Mouse (Mus musculus) liver, postnatal 0 days (tissue): ENCODE data around the gene Utrn. TPM values are rescaled to one million over a fixed set of nuclear protein-coding genes. Genes with fewer than 3 reads are reported as not detected.
A peak's percentile ranks its signal among the peaks of the same experiment; 100 is the strongest.

Source experiments
- ATAC-seq: fragments of 200-750 bp; cut with Nextera tagmentation; 2 replicates; pipeline ENCODE4 v1.8.0; 2017; ENCODE audit warnings: mild to moderate bottlenecking, moderate library complexity
- DNase-seq: peaks from one replicate; pipeline ENCODE4 v3.0.0-alpha.2; 2016
- H3K27ac ChIP-seq: fragments of 300-500 bp; sonication (generic); 2 replicates; pipeline ENCODE4 v1.5.1; 2014; ENCODE audit warnings: antibody characterized with exemption, moderate library complexity, mild to moderate bottlenecking, low read depth
- H3K27me3 ChIP-seq: fragments of 300-500 bp; sonication (generic); 2 replicates; pipeline ENCODE4 v1.6.1; 2014; ENCODE audit warnings: low read length, control low read depth, mixed read lengths; ENCODE audit not compliant: insufficient read depth
- H3K36me3 ChIP-seq: fragments of 300-500 bp; sonication (generic); replicated peaks from 2 replicates; pipeline ENCODE4 v1.6.1; 2014; ENCODE audit warnings: mild to moderate bottlenecking, control low read depth, low read length, moderate library complexity, mixed read lengths; ENCODE audit not compliant: insufficient read depth
- H3K4me1 ChIP-seq: fragments of 300-500 bp; sonication (generic); 2 replicates; pipeline ENCODE4 v1.6.1; 2014; ENCODE audit warnings: antibody characterized with exemption, mild to moderate bottlenecking, control low read depth; ENCODE audit not compliant: insufficient read depth
- H3K4me2 ChIP-seq: fragments of 300-500 bp; sonication (generic); 2 replicates; pipeline ENCODE4 v1.6.1; 2014; ENCODE audit warnings: low read depth, mild to moderate bottlenecking, low read length, moderate library complexity, mixed read lengths
- H3K4me3 ChIP-seq: fragments of 300-500 bp; sonication (generic); 2 replicates; pipeline ENCODE4 v1.5.1; 2014; ENCODE audit warnings: low read depth, low read length
- H3K9ac ChIP-seq: fragments of 300-500 bp; sonication (generic); replicated peaks from 2 replicates; pipeline ENCODE4 v1.6.1; 2014; ENCODE audit warnings: mild to moderate bottlenecking, moderate library complexity
- H3K9me3 ChIP-seq: fragments of 300-500 bp; sonication (generic); 2 replicates; pipeline ENCODE4 v1.6.1; 2016; ENCODE audit warnings: mild to moderate bottlenecking, control low read depth, low read length, mixed read lengths
- CTCF ChIP-seq: sonication (generic); IDR thresholded peaks from 2 replicates; pipeline ENCODE4 v1.5.1; 2016; ENCODE audit warnings: antibody characterized with exemption, low read depth
- EP300 ChIP-seq: IDR thresholded peaks from 2 replicates; pipeline ENCODE4 v1.6.1; 2016; ENCODE audit warnings: antibody characterized with exemption, low read depth, mild to moderate bottlenecking
- WGBS: fragments of 180-500 bp; shearing (Covaris S2); extraction: QIAGEN DNeasy Blood & Tissue Kit; methylation state at CpG from one replicate; pipeline ENCODE4 v1.1.7; 2014; ENCODE audit not compliant: insufficient replicate concordance; 5-methylcytosine and 5-hydroxymethylcytosine counted together
- polyA plus RNA-seq: library from polyadenylated mRNA; unstranded; fragments of >200 nt; fragmentation: Nextera tagmentation; extraction: Ambion mirVana; gene quantifications from 2 replicates; pipeline ENCODE4 v1.2.1, GENCODE M21; 2015

Utrn gene
- polyA plus RNA-seq, 1 experiment from 2014 or later = 9.7 TPM

DNA sequence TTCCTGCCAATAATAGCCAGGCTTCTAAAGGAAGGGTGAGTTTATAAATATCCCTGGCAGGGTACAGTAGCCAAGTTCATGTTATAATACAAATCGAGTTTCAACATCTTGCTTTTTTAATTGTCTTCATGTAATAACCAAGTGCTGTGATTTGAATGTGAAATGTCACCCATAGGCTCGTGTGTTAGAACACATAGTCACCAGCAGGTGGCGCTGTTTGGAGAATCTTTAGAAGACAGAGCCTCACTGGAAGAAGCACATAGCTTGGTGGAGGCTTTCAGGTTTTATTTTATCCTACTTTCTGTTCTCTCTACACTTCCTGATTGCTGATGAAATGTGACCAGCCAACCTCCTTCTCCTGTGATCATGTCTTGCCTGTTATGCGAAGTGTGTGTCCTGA lies 207.1 kb downstream of the Utrn start:
- Histone ChIP-seq H3K4me2 (no peak overlapping the region), H3K9me3 (peaks cover 4% of the 10 kb centered on the region), H3K27me3 (no peaks in the 10 kb centered on the region), H3K4me1 (no peaks in the 10 kb centered on the region), H3K4me3 (no peak overlapping the region), H3K36me3 (peaks cover 34% of the 10 kb centered on the region), H3K27ac (no peak overlapping the region), H3K9ac (no peak overlapping the region)
- WGBS = 88% methylated on average over 4 of the region's 4 CpGs
- ATAC-seq (no peak), DNase-seq (no peak)
- TF ChIP-seq CTCF (peak; percentile 53), EP300 (no peak)

DNA sequence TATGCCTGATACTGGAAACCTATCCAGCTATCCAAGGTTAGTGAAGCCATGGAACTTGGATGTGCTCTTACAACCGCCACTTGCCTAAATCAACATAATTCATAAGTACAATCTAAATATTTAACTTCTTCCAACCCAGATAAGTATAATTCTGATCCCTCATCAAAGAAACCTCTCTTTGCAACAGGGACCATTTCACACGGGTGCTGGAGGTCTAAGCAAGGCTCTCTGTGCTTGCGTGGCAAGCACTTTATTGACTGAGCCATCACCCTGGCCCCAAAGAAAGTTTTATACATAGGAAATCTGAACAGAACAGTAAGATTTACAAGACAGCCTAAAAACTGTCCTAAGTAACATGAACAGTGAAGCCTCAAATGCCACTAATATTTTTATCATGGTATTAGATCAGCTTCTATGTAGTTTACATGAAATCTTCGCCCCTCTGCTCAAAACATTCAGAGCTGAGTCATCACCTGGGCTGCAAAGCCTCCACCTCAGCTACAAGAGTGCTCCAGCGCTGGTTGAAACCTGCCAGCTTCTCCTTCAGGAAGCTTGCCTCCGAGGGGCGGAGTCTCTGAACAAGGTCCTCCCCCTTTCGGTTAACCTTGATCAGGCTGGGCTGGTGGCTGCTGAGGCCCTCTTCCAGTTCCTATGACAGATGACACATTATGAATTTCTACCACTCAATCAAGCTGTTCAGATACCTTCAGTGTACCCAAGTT lies 211.0 kb downstream of the Utrn start:
- H3K9ac ChIP-seq = no peak overlapping the region
- peaks cover 4% of the 10 kb centered on the region for H3K9me3 ChIP-seq
- no peak overlapping the region for H3K4me2 ChIP-seq
- ATAC-seq (no peak), DNase-seq (no peak)
- H3K27me3 ChIP-seq = no peaks in the 10 kb centered on the region
- WGBS = 82% methylated on average over 8 of the region's 8 CpGs
- H3K27ac ChIP-seq = no peak overlapping the region
- H3K4me3 ChIP-seq = no peak overlapping the region
- H3K36me3 ChIP-seq = peaks cover 21% of the 10 kb centered on the region
- no peaks in the 10 kb centered on the region for H3K4me1 ChIP-seq
- TF ChIP-seq EP300 = no peak
- no peak for TF ChIP-seq CTCF

DNA sequence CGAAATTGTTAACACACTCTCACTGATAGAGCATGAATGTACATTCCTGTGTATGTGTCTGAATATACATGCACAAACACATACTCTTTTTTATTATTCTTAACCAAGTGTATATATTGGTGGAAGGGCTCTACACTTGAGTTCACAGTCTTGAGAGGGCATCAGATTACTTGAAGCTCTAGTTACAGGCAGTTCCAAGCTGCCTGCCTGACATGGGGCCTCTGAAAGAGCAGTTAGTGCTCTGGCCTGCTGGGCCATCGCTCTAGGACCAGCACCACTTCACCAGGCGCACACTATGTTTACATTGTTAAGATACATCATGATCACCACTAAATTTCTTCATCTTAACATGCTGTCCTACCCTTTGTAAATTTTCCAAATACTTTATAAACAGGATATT lies 216.2 kb downstream of the Utrn start:
- DNase-seq (no peak), ATAC-seq (no peak)
- Histone ChIP-seq H3K27ac (no peak overlapping the region), H3K4me3 (no peak overlapping the region), H3K9ac (no peak overlapping the region), H3K9me3 (no peaks in the 10 kb centered on the region), H3K36me3 (peaks cover 22% of the 10 kb centered on the region), H3K4me1 (no peaks in the 10 kb centered on the region), H3K27me3 (no peaks in the 10 kb centered on the region), H3K4me2 (no peak overlapping the region)
- 82% methylated on average over 3 of the region's 3 CpGs for WGBS
- TF ChIP-seq EP300 (no peak), CTCF (no peak)

DNA sequence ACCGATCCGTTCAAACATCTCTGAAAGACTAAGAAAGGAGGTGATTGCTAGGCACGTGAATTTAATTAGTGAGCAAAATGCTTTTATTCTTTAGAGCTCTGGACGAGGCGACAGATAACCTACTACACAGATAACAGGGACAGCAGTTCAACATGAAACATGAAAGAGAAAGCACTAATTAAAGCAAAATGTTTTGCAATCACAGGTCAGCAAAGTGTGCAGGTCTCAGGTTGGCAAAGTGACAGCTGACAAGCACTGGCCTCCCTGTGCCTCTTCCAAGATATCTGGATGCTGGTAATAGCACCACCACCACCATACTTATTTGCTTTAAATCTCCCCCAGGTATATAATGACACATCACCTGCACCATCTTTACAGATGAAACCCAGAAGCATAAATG lies 223.0 kb downstream of the Utrn start:
- WGBS = 66% methylated on average over 5 of the region's 5 CpGs
- ATAC-seq = no peak; the same call in 1 of the 2 replicates
- no peak for DNase-seq
- Histone ChIP-seq H3K9me3 (no peaks in the 10 kb centered on the region), H3K36me3 (peaks cover 12% of the 10 kb centered on the region; the same call in 1 of the 2 replicates), H3K4me1 (no peaks in the 10 kb centered on the region), H3K4me3 (no peak overlapping the region), H3K27ac (no peak overlapping the region), H3K4me2 (no peak overlapping the region), H3K27me3 (no peaks in the 10 kb centered on the region), H3K9ac (no peak overlapping the region)
- TF ChIP-seq EP300 (no peak), CTCF (no peak)

DNA sequence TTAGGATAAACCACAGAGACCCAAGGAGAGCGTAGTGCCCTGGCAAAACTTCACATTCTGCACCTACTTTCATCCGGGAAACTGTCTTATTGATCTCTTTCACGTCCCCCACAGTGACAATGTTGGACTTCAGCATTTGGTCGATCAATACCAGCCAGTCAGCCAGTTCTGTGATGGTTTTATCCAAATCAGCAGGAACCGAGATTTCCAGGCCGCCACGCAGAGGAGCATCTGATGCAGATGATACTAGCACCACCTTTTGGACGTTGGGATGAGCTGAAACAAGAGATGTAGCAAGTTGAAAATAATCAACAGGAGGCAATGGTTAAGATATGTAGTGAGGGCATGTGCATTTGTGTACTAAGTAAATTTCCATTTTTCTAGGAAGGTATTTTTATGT lies 225.8 kb downstream of the Utrn start:
- Histone ChIP-seq H3K4me3 (no peak overlapping the region), H3K27me3 (no peaks in the 10 kb centered on the region), H3K4me1 (no peaks in the 10 kb centered on the region), H3K9me3 (no peaks in the 10 kb centered on the region), H3K4me2 (no peak overlapping the region), H3K27ac (0 out of 2 replicates have a peak overlapping the region, but pooled peaks have one; percentile 11), H3K36me3 (peaks cover 12% of the 10 kb centered on the region; the same call in 1 of the 2 replicates), H3K9ac (no peak overlapping the region)
- ATAC-seq (peak; percentile 90), DNase-seq (peak; percentile 59)
- WGBS = 55% methylated on average over 8 of the region's 8 CpGs
- TF ChIP-seq EP300 = no peak
- peak; percentile 65 for TF ChIP-seq CTCF

DNA sequence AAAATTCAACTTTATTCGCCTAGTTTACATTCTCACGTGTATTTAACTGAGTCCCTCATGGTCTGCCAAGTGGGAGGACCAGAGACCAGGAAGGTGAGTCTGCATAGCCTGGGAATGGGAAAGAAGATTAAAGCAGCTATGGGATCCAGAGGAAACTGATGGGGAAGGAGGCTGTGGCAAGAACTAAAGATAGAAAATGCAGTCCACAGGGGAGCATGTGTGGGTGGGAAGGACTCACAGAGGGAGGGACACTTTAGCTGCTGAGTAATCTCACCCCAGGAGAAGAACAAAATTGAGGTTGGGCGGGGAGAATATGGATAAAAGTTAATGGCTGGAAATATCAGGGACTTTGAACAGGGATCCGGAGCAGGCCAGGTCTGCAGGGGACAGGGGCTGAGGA lies 229.5 kb downstream of the Utrn start:
- TF ChIP-seq CTCF = no peak
- ATAC-seq (no peak), DNase-seq (no peak)
- H3K4me2 ChIP-seq = no peak overlapping the region
- no peak overlapping the region for H3K9ac ChIP-seq
- H3K27me3 ChIP-seq = no peaks in the 10 kb centered on the region
- H3K4me3 ChIP-seq = no peak overlapping the region
- WGBS = 80% methylated on average over 4 of the region's 4 CpGs
- no peaks in the 10 kb centered on the region for H3K4me1 ChIP-seq
- H3K27ac ChIP-seq = no peak overlapping the region
- no peaks in the 10 kb centered on the region for H3K9me3 ChIP-seq
- peaks cover 12% of the 10 kb centered on the region; the same call in 1 of the 2 replicates for H3K36me3 ChIP-seq
